Mouse (Mus musculus): ENCODE measurements around the gene Gm10188. TPM values are rescaled to one million over a fixed set of nuclear protein-coding genes. Genes with fewer than 3 reads are reported as not detected.

Gm10188 gene
- polyA plus RNA-seq, 1 experiment: not detected

GRCm38 (mm10) chr1:132264577-132264976 lies 35.0 kb upstream of the Gm10188 start:
- Histone ChIP-seq H3K27ac (ENCODE audit: insufficient read depth, low read depth, low read length) (no peak overlapping the region), H3K4me3 (ENCODE audit: insufficient read depth, low read depth, low read length) (no peak overlapping the region), H3K4me1 (ENCODE audit: control insufficient read depth, insufficient read depth, low read length) (peaks cover 13% of the 10 kb centered on the region)
- WGBS: 81% methylated on average over 7 of the region's 7 CpGs
- TF ChIP-seq POLR2A (IDR thresholded peaks at IDR 0.05; ENCODE audit: insufficient read depth, low read depth, low read length) (no peak), CTCF (IDR thresholded peaks at IDR 0.05; ENCODE audit: insufficient read depth, low read depth, low read length) (no peak)

- Histone ChIP-seq H3K4me3 (ENCODE audit: insufficient read depth, low read depth, low read length) (no peak overlapping the region), H3K4me1 (ENCODE audit: control insufficient read depth, insufficient read depth, low read length) (peaks cover 7% of the 10 kb centered on the region), H3K27ac (ENCODE audit: insufficient read depth, low read depth, low read length) (no peak overlapping the region)
- no peak for TF ChIP-seq CTCF (IDR thresholded peaks at IDR 0.05; ENCODE audit: insufficient read depth, low read depth, low read length)
- no peak for TF ChIP-seq POLR2A (IDR thresholded peaks at IDR 0.05; ENCODE audit: insufficient read depth, low read depth, low read length)
- WGBS: 82% methylated on average over 4 of the region's 4 CpGs
These were observed 34.1 kb upstream of the Gm10188 start for GRCm38 (mm10) chr1:132263618-132264017.

GRCm38 (mm10) chr1:132261058-132261457 lies 31.5 kb upstream of the Gm10188 start:
- no peak overlapping the region for H3K27ac ChIP-seq (ENCODE audit: insufficient read depth, low read depth, low read length)
- 78% methylated on average over 5 of the region's 5 CpGs for WGBS
- H3K4me3 ChIP-seq (ENCODE audit: insufficient read depth, low read depth, low read length): no peak overlapping the region
- no peaks in the 10 kb centered on the region for H3K4me1 ChIP-seq (ENCODE audit: control insufficient read depth, insufficient read depth, low read length)
- TF ChIP-seq POLR2A (IDR thresholded peaks at IDR 0.05; ENCODE audit: insufficient read depth, low read depth, low read length) (no peak), CTCF (IDR thresholded peaks at IDR 0.05; ENCODE audit: insufficient read depth, low read depth, low read length) (no peak)

GRCm38 (mm10) chr1:132260331-132260730 lies 30.8 kb upstream of the Gm10188 start:
- Histone ChIP-seq H3K4me3 (ENCODE audit: insufficient read depth, low read depth, low read length) (no peak overlapping the region), H3K27ac (ENCODE audit: insufficient read depth, low read depth, low read length) (no peak overlapping the region), H3K4me1 (ENCODE audit: control insufficient read depth, insufficient read depth, low read length) (no peaks in the 10 kb centered on the region)
- TF ChIP-seq CTCF (IDR thresholded peaks at IDR 0.05; ENCODE audit: insufficient read depth, low read depth, low read length) (no peak), POLR2A (IDR thresholded peaks at IDR 0.05; ENCODE audit: insufficient read depth, low read depth, low read length) (no peak)
- WGBS: 90% methylated on average over 1 of the region's 1 CpGs

- H3K27ac ChIP-seq (ENCODE audit: insufficient read depth, low read depth, low read length): no peak overlapping the region
- no peak overlapping the region for H3K4me3 ChIP-seq (ENCODE audit: insufficient read depth, low read depth, low read length)
- no peaks in the 10 kb centered on the region for H3K4me1 ChIP-seq (ENCODE audit: control insufficient read depth, insufficient read depth, low read length)
- TF ChIP-seq POLR2A (IDR thresholded peaks at IDR 0.05; ENCODE audit: insufficient read depth, low read depth, low read length) (no peak), CTCF (IDR thresholded peaks at IDR 0.05; ENCODE audit: insufficient read depth, low read depth, low read length) (no peak)
- WGBS: 91% methylated on average over 6 of the region's 6 CpGs
These were observed 24.9 kb upstream of the Gm10188 start for GRCm38 (mm10) chr1:132254467-132254866.

- H3K4me1 ChIP-seq (ENCODE audit: control insufficient read depth, insufficient read depth, low read length): no peaks in the 10 kb centered on the region
- H3K27ac ChIP-seq (ENCODE audit: insufficient read depth, low read depth, low read length): no peak overlapping the region
- TF ChIP-seq POLR2A (IDR thresholded peaks at IDR 0.05; ENCODE audit: insufficient read depth, low read depth, low read length) (no peak), CTCF (IDR thresholded peaks at IDR 0.05; ENCODE audit: insufficient read depth, low read depth, low read length) (no peak)
- no peak overlapping the region for H3K4me3 ChIP-seq (ENCODE audit: insufficient read depth, low read depth, low read length)
- 91% methylated on average over 4 of the region's 4 CpGs for WGBS
These were observed 17.1 kb upstream of the Gm10188 start for GRCm38 (mm10) chr1:132246641-132247040.

GRCm38 (mm10) chr1:132246137-132246536 lies 16.6 kb upstream of the Gm10188 start:
- Histone ChIP-seq H3K4me1 (ENCODE audit: control insufficient read depth, insufficient read depth, low read length) (no peaks in the 10 kb centered on the region), H3K4me3 (ENCODE audit: insufficient read depth, low read depth, low read length) (no peak overlapping the region), H3K27ac (ENCODE audit: insufficient read depth, low read depth, low read length) (no peak overlapping the region)
- TF ChIP-seq CTCF (IDR thresholded peaks at IDR 0.05; ENCODE audit: insufficient read depth, low read depth, low read length) (no peak), POLR2A (IDR thresholded peaks at IDR 0.05; ENCODE audit: insufficient read depth, low read depth, low read length) (no peak)
- WGBS: 61% methylated on average over 6 of the region's 6 CpGs

- no peak overlapping the region for H3K27ac ChIP-seq (ENCODE audit: insufficient read depth, low read depth, low read length)
- TF ChIP-seq POLR2A (IDR thresholded peaks at IDR 0.05; ENCODE audit: insufficient read depth, low read depth, low read length): no peak
- no peak for TF ChIP-seq CTCF (IDR thresholded peaks at IDR 0.05; ENCODE audit: insufficient read depth, low read depth, low read length)
- WGBS: 86% methylated on average over 5 of the region's 5 CpGs
- H3K4me3 ChIP-seq (ENCODE audit: insufficient read depth, low read depth, low read length): no peak overlapping the region
- H3K4me1 ChIP-seq (ENCODE audit: control insufficient read depth, insufficient read depth, low read length): no peaks in the 10 kb centered on the region
These were observed 15.4 kb upstream of the Gm10188 start for GRCm38 (mm10) chr1:132245010-132245409.

GRCm38 (mm10) chr1:132237585-132238159 lies 8.1 kb upstream of the Gm10188 start:
- H3K4me1 ChIP-seq (ENCODE audit: control insufficient read depth, insufficient read depth, low read length): peaks cover 3% of the 10 kb centered on the region
- TF ChIP-seq POLR2A (IDR thresholded peaks at IDR 0.05; ENCODE audit: insufficient read depth, low read depth, low read length): no peak
- peak; percentile 45 for TF ChIP-seq CTCF (IDR thresholded peaks at IDR 0.05; ENCODE audit: insufficient read depth, low read depth, low read length)
- H3K4me3 ChIP-seq (ENCODE audit: insufficient read depth, low read depth, low read length): no peak overlapping the region
- H3K27ac ChIP-seq (ENCODE audit: insufficient read depth, low read depth, low read length): no peak overlapping the region
- WGBS: 23% methylated on average over 6 of the region's 6 CpGs

Data from olfactory bulb, adult 2 months (tissue).